Mouse (Mus musculus): ENCODE measurements around the gene Rapgef1.

GRCm38 (mm10) chr2:29683261-29683999, 63.9 kb downstream of the Rapgef1 start:
- peak; percentile 63 for TF ChIP-seq GATA1 (IDR thresholded peaks at IDR 0.05; ENCODE audit: low read length)
- peak; percentile 62 for TF ChIP-seq TAL1 (IDR thresholded peaks at IDR 0.05; ENCODE audit: low read length)
